Mouse (Mus musculus): ENCODE measurements around the gene Spon1. TPM values are rescaled to one million over a fixed set of nuclear protein-coding genes. Genes with fewer than 3 reads are reported as not detected.

Gene Spon1
- polyA plus RNA-seq, 1 experiment = 38.2 TPM

DNA sequence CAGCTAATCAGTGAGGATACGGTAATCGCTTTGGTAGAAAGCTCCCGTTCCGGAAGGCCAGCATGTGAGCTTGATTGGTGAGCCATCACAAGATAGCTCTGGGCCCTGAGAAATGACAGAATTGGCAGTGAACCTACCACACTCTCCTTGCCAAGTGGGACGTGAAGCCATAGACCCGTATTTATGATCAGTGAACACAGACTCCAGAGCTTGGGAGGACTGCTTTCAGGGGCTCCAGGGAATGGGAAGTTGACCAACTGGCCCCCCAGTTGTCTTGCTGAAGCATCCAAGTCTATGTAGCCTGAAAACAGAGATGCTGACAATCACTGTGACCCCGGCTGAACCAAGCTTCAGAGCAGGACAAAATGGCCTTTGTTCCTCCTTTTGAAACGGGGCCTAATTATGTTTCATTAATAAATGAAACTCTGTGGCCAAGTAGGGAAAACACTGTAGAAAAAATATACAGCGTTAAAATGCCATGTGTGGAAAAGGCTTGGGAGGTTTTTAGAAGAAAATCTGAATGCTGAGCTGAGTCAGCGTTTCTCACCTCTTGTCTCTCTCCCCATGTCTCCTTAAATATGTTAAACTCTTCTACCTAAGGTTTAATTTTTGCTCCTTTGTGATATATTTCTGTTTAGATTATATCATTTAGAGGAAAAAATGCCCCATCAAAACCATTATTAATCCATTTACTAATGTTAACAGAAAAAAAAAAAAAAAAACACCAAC is 220.8 kb downstream of the Spon1 start:
- peak; percentile 31 to 51 for DNase-seq

DNA sequence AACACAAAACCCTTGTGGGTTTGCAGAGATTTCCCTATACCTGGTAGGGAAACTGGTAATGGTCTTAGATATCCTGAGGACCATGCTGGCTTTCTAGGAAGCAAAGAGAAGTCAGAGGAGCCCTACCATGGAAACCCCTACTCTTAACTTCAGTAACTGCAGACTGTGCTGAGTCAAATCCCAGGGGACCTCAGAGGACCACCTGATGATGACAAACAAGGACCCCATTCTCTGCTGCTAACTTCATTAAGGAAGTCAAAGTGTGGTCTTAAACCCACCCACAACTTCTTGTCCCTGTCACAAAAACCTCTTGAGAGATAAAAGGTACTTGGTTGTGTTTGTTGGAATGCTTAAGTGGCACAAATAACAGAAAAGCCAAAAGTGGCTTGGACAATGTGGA is 222.4 kb downstream of the Spon1 start:
- TF ChIP-seq POLR2A (IDR thresholded peaks at IDR 0.05; ENCODE audit: borderline replicate concordance, insufficient read depth, low read length) (no peak), CTCF (IDR thresholded peaks at IDR 0.05; ENCODE audit: borderline replicate concordance, insufficient read depth, low read depth, low read length) (no peak)
- no peak for DNase-seq
- no peaks in the 10 kb centered on the region for H3K27me3 ChIP-seq (ENCODE audit: control insufficient read depth, insufficient read depth, low read length)
- peaks cover 4% of the 10 kb centered on the region; the same call in 1 of the 2 replicates for H3K4me1 ChIP-seq (ENCODE audit: control insufficient read depth, insufficient read depth, low read length)
- no peak overlapping the region for H3K27ac ChIP-seq (ENCODE audit: insufficient read depth, low read length)
- H3K4me3 ChIP-seq (replicated peaks; ENCODE audit: insufficient read depth, low read depth, low read length) = no peak overlapping the region

More for the DNA sequence above, 220.8 kb downstream of the Spon1 start:
- Histone ChIP-seq H3K4me1 (ENCODE audit: control insufficient read depth, insufficient read depth, low read length) (peaks cover 4% of the 10 kb centered on the region; the same call in 1 of the 2 replicates), H3K27me3 (ENCODE audit: control insufficient read depth, insufficient read depth, low read length) (no peaks in the 10 kb centered on the region), H3K4me3 (replicated peaks; ENCODE audit: insufficient read depth, low read depth, low read length) (no peak overlapping the region), H3K27ac (ENCODE audit: insufficient read depth, low read length) (no peak overlapping the region)
- WGBS = 26% methylated on average over 10 of the region's 10 CpGs
- TF ChIP-seq CTCF (IDR thresholded peaks at IDR 0.05; ENCODE audit: borderline replicate concordance, insufficient read depth, low read depth, low read length) (no peak), POLR2A (IDR thresholded peaks at IDR 0.05; ENCODE audit: borderline replicate concordance, insufficient read depth, low read length) (no peak)

DNA sequence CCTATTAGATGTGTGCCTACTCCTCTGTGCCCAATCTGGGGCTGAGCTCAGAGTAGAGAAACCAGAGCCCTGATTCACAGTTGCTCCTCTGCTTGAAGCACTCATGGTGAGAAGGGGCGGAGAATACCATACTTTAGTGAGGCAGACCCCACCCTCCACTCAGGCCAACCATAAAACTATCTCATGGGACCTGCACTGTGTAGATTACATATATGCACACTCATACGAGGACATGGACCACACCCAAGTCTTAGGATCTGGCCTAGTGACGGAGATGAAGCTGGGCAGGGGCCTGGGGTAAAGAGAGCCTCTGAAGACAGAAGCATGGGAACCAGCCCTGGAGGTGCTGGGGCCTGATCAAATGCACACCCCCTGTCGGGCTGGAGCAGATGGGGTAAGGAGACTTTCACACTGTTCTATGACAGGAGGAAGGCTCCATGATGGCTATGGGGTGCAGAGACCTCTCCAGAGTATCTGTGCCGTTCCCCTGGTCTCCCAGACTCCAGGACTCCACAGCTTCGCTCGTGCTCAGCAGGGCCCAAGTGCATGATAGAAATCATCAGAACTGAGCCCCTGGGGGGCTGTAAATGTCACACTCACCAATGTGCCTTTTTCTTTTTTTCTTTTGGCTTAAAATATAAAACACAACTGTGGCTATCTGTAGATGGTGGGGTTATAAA is 232.0 kb downstream of the Spon1 start:
- no peak for DNase-seq
- H3K27ac ChIP-seq (ENCODE audit: insufficient read depth, low read length) = no peak overlapping the region
- TF ChIP-seq CTCF (IDR thresholded peaks at IDR 0.05; ENCODE audit: borderline replicate concordance, insufficient read depth, low read depth, low read length) = no peak
- TF ChIP-seq POLR2A (IDR thresholded peaks at IDR 0.05; ENCODE audit: borderline replicate concordance, insufficient read depth, low read length) = no peak
- peaks cover 2% of the 10 kb centered on the region; the same call in 1 of the 2 replicates for H3K4me1 ChIP-seq (ENCODE audit: control insufficient read depth, insufficient read depth, low read length)
- H3K27me3 ChIP-seq (ENCODE audit: control insufficient read depth, insufficient read depth, low read length) = no peaks in the 10 kb centered on the region
- whole genome bisulfite sequencing = 78% methylated on average over 7 of the region's 7 CpGs
- no peak overlapping the region for H3K4me3 ChIP-seq (replicated peaks; ENCODE audit: insufficient read depth, low read depth, low read length)

DNA sequence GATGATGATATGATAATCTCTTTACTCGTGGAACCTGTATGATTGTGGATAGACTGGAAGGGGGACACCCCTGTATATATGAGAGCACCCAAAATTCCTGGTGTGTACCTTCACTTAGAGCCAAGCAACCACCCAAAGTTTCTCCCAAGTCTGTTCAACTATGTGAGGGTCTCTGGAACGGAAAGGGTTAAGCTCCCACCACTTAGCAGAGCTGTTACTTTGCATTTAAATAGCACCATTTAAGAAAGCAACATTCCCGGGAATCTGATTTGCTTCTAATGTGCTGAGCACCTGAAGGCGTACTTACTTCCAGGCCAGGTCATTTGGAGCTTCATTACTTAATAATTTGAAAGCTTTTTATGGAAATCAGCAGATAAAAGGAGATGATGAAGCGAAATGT is 238.4 kb downstream of the Spon1 start:
- Histone ChIP-seq H3K4me1 (ENCODE audit: control insufficient read depth, insufficient read depth, low read length) (no peaks in the 10 kb centered on the region), H3K4me3 (replicated peaks; ENCODE audit: insufficient read depth, low read depth, low read length) (no peak overlapping the region), H3K27ac (ENCODE audit: insufficient read depth, low read length) (no peak overlapping the region), H3K27me3 (ENCODE audit: control insufficient read depth, insufficient read depth, low read length) (no peaks in the 10 kb centered on the region; the same call in 1 of the 2 replicates)
- TF ChIP-seq CTCF (IDR thresholded peaks at IDR 0.05; ENCODE audit: borderline replicate concordance, insufficient read depth, low read depth, low read length) (no peak), POLR2A (IDR thresholded peaks at IDR 0.05; ENCODE audit: borderline replicate concordance, insufficient read depth, low read length) (no peak)
- no peak for DNase-seq
- WGBS = 58% methylated on average over 5 of the region's 5 CpGs

DNA sequence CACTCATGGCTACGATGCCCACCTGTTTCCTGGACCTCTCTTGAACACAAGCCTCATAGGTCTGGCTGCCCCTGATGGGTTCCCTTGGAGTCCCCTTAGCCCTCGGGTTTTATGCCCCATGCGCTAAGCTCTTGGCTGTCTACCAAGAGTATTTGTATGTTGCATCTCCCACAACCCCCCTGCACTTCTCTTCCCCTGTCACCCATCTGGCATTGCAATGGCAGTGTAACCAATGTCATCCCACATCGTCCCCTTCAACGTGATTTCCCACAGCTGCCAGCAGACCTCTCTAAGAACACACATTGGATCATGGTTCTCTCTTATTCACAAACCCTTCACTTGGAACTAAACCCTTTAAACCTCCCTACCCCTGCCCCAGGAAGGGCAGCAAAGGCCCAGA is 239.7 kb downstream of the Spon1 start:
- TF ChIP-seq POLR2A (IDR thresholded peaks at IDR 0.05; ENCODE audit: borderline replicate concordance, insufficient read depth, low read length) (no peak), CTCF (IDR thresholded peaks at IDR 0.05; ENCODE audit: borderline replicate concordance, insufficient read depth, low read depth, low read length) (no peak)
- no peaks in the 10 kb centered on the region for H3K4me1 ChIP-seq (ENCODE audit: control insufficient read depth, insufficient read depth, low read length)
- H3K4me3 ChIP-seq (replicated peaks; ENCODE audit: insufficient read depth, low read depth, low read length) = no peak overlapping the region
- no peaks in the 10 kb centered on the region; the same call in 1 of the 2 replicates for H3K27me3 ChIP-seq (ENCODE audit: control insufficient read depth, insufficient read depth, low read length)
- H3K27ac ChIP-seq (ENCODE audit: insufficient read depth, low read length) = no peak overlapping the region
- no peak for DNase-seq
- 39% methylated on average over 5 of the region's 5 CpGs for WGBS

DNA sequence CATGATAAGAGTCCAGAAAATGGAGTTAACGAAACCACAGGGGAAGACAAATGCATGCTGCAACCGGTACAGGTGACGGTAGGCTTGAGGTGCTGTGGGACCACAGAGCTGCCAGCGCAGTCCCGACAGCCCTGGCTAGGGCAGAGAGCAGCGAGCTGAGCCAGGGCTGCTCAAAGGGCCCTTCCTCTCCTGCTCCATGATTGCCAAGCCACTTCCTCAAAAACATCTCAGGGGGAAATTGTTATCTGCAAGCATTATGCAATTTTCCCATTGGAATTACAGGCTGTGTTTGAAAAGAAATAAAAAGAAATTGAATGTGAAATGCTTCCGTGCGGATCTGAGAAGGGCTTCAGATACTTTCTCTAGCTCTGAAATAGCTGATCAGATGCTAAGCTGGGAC is 240.7 kb downstream of the Spon1 start:
- Histone ChIP-seq H3K27me3 (ENCODE audit: control insufficient read depth, insufficient read depth, low read length) (no peaks in the 10 kb centered on the region; the same call in 1 of the 2 replicates), H3K27ac (ENCODE audit: insufficient read depth, low read length) (no peak overlapping the region), H3K4me1 (ENCODE audit: control insufficient read depth, insufficient read depth, low read length) (no peaks in the 10 kb centered on the region), H3K4me3 (replicated peaks; ENCODE audit: insufficient read depth, low read depth, low read length) (no peak overlapping the region)
- 74% methylated on average over 8 of the region's 8 CpGs for WGBS
- DNase-seq = no peak
- TF ChIP-seq CTCF (IDR thresholded peaks at IDR 0.05; ENCODE audit: borderline replicate concordance, insufficient read depth, low read depth, low read length) (no peak), POLR2A (IDR thresholded peaks at IDR 0.05; ENCODE audit: borderline replicate concordance, insufficient read depth, low read length) (no peak)

DNA sequence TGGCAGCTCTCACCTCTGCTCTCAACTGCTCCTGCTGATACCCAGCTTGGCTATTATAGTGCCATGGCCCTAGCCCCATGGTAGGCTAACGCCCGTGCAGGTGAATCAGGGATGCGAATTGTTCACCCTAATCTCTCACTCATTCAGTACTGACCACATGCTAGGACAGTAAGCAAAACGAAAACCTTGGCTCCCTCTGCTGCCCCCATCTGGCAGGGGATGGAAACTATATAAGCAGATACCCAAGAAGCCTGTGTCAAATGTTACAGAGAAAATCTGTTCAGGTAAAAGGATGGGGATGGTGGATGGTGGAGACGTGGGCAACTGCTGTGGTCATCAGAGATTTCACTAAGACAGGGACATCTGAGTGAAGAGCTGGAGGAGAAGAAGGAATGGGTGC is 241.8 kb downstream of the Spon1 start:
- TF ChIP-seq POLR2A (IDR thresholded peaks at IDR 0.05; ENCODE audit: borderline replicate concordance, insufficient read depth, low read length) = no peak
- no peak; the same call in 1 of the 2 replicates for TF ChIP-seq CTCF (IDR thresholded peaks at IDR 0.05; ENCODE audit: borderline replicate concordance, insufficient read depth, low read depth, low read length)
- no peak overlapping the region for H3K27ac ChIP-seq (ENCODE audit: insufficient read depth, low read length)
- DNase-seq = peak in 1 of 2 experiments; percentile 38
- H3K4me3 ChIP-seq (replicated peaks; ENCODE audit: insufficient read depth, low read depth, low read length) = no peak overlapping the region
- 69% methylated on average over 5 of the region's 5 CpGs for WGBS
- H3K4me1 ChIP-seq (ENCODE audit: control insufficient read depth, insufficient read depth, low read length) = no peaks in the 10 kb centered on the region
- no peaks in the 10 kb centered on the region; the same call in 1 of the 2 replicates for H3K27me3 ChIP-seq (ENCODE audit: control insufficient read depth, insufficient read depth, low read length)

Data from cerebellum, adult 2 months (tissue).